Mouse (Mus musculus) CD4-positive, CD25-positive, alpha-beta regulatory T cell, adult 4 months (primary cell): ENCODE results near the gene Gas2. TPM values are rescaled to one million over a fixed set of nuclear protein-coding genes. Genes with fewer than 3 reads are reported as not detected.

Experiments
- ATAC-seq: one replicate; pipeline ENCODE4 v1.8.0; 2017
- polyA plus RNA-seq, 2 experiments: library from polyadenylated mRNA; unstranded; fragments of 100-300 nt; shearing (Covaris generic); gene quantifications; one replicate each; pipeline ENCODE4 v1.2.1; 2017

Gene Gas2
- polyA plus RNA-seq, 2 experiments from 2014 or later, result 2.1 to 2.3 TPM

GRCm38 (mm10) chr7:51969379-51969778 is 107.6 kb downstream of the Gas2 start:
- no peak for ATAC-seq

- ATAC-seq, result peak; percentile 77
Measured at GRCm38 (mm10) chr7:51972252-51972855, 110.5 kb downstream of the Gas2 start.

GRCm38 (mm10) chr7:51973091-51973490 is 111.3 kb downstream of the Gas2 start:
- no peak for ATAC-seq

GRCm38 (mm10) chr7:51973526-51973925 is 111.7 kb downstream of the Gas2 start:
- no peak for ATAC-seq

GRCm38 (mm10) chr7:51975181-51975580 is 113.4 kb downstream of the Gas2 start:
- no peak for ATAC-seq

- peak; percentile 64 for ATAC-seq
Measured at GRCm38 (mm10) chr7:51979271-51979670, 117.5 kb downstream of the Gas2 start.

- no peak for ATAC-seq
Measured at GRCm38 (mm10) chr7:51982303-51982702, 120.5 kb downstream of the Gas2 start.

GRCm38 (mm10) chr7:51985763-51986162 is 123.9 kb downstream of the Gas2 start:
- ATAC-seq, result no peak

- no peak for ATAC-seq
Measured at GRCm38 (mm10) chr7:51986909-51987308, 125.1 kb downstream of the Gas2 start.

- ATAC-seq, result no peak
Measured at GRCm38 (mm10) chr7:51991020-51991419, 129.2 kb downstream of the Gas2 start.

- peak; percentile 97 for ATAC-seq
Measured at GRCm38 (mm10) chr7:52005511-52006295, 143.9 kb downstream of the Gas2 start, which contains the start of gene Svip. TSS of gene Svip (minus strand) at chr7:52006018.

- ATAC-seq, result no peak
Measured at GRCm38 (mm10) chr7:52006296-52006630, 144.4 kb downstream of the Gas2 start.

- no peak for ATAC-seq
Measured at GRCm38 (mm10) chr7:52007138-52007537, 145.3 kb downstream of the Gas2 start.

GRCm38 (mm10) chr7:52013457-52013856 is 151.6 kb downstream of the Gas2 start:
- no peak for ATAC-seq

- ATAC-seq, result no peak
Measured at GRCm38 (mm10) chr7:52015180-52015579, 153.4 kb downstream of the Gas2 start.

GRCm38 (mm10) chr7:52015628-52016027 is 153.8 kb downstream of the Gas2 start, which contains the start of gene 1700015G11Rik:
TSS of gene 1700015G11Rik (minus strand) at chr7:52015728.
- ATAC-seq, result no peak

- no peak for ATAC-seq
Measured at GRCm38 (mm10) chr7:52022039-52022438, 160.2 kb downstream of the Gas2 start.

- ATAC-seq, result no peak
Measured at GRCm38 (mm10) chr7:52024050-52024626, 162.3 kb downstream of the Gas2 start.

GRCm38 (mm10) chr7:52037600-52038582 is 176.1 kb downstream of the Gas2 start:
- ATAC-seq, result no peak
